Mouse (Mus musculus) hindbrain, embryonic 13.5 days (tissue): Measurements from ENCODE around the gene Iqck. TPM values are rescaled to one million over a fixed set of nuclear protein-coding genes. Genes with fewer than 3 reads are reported as not detected.

ENCODE experiments used
- ATAC-seq: fragments of 200-750 bp; cut with Nextera tagmentation; 2 replicates; pipeline ENCODE4 v1.8.0; 2017; ENCODE audit warnings: moderate TSS enrichment; ENCODE audit not compliant: low FRiP score
- H3K27ac ChIP-seq: fragments of 300-500 bp; sonication (generic); 2 replicates; pipeline ENCODE4 v1.5.1; 2015; ENCODE audit warnings: inconsistent platforms, mild to moderate bottlenecking, moderate library complexity
- H3K27me3 ChIP-seq: fragments of 300-500 bp; sonication (generic); 2 replicates; pipeline ENCODE4 v1.6.1; 2015; ENCODE audit warnings: mild to moderate bottlenecking, inconsistent platforms
- H3K36me3 ChIP-seq: fragments of 300-500 bp; sonication (generic); 2 replicates; pipeline ENCODE4 v1.6.1; 2015; ENCODE audit warnings: mild to moderate bottlenecking, inconsistent platforms
- H3K4me1 ChIP-seq: fragments of 300-500 bp; sonication (generic); replicated peaks from 2 replicates; pipeline ENCODE4 v1.6.1; 2015; ENCODE audit warnings: inconsistent platforms
- H3K4me2 ChIP-seq: fragments of 300-500 bp; sonication (generic); 2 replicates; pipeline ENCODE4 v1.6.1; 2015; ENCODE audit warnings: inconsistent platforms, mild to moderate bottlenecking, moderate library complexity
- H3K4me3 ChIP-seq: fragments of 300-500 bp; sonication (generic); 2 replicates; pipeline ENCODE4 v1.5.1; 2015; ENCODE audit warnings: mild to moderate bottlenecking, inconsistent platforms
- H3K9ac ChIP-seq: fragments of 300-500 bp; sonication (generic); 2 replicates; pipeline ENCODE4 v1.6.1; 2015; ENCODE audit warnings: mild to moderate bottlenecking, inconsistent platforms
- H3K9me3 ChIP-seq: fragments of 300-500 bp; sonication (generic); 2 replicates; pipeline ENCODE4 v1.6.1; 2016; ENCODE audit warnings: inconsistent platforms
- WGBS: fragments of 180-500 bp; shearing (Covaris S2); methylation state at CpG from one replicate; pipeline ENCODE4 v1.1.7; 2015; 5-methylcytosine and 5-hydroxymethylcytosine counted together
- polyA plus RNA-seq: library from polyadenylated mRNA; unstranded; fragments of >200 nt; fragmentation: Nextera tagmentation; extraction: Ambion mirVana; gene quantifications from 2 replicates; pipeline ENCODE4 v1.2.1, GENCODE M21; 2015

Iqck gene
- polyA plus RNA-seq, 1 experiment from 2014 or later: 3.7 TPM

GRCm38 (mm10) chr7:118943170-118943569, 87.6 kb downstream of the Iqck start:
- no peaks in the 10 kb centered on the region for H3K36me3 ChIP-seq
- no peak overlapping the region for H3K27ac ChIP-seq
- ATAC-seq: no peak
- no peak overlapping the region for H3K4me3 ChIP-seq
- peaks cover 4% of the 10 kb centered on the region; the same call in 1 of the 2 replicates for H3K4me1 ChIP-seq
- WGBS: 43% methylated on average over 7 of the region's 7 CpGs
- no peak overlapping the region for H3K9ac ChIP-seq
- no peaks in the 10 kb centered on the region for H3K27me3 ChIP-seq
- H3K4me2 ChIP-seq: no peak overlapping the region
- no peaks in the 10 kb centered on the region for H3K9me3 ChIP-seq

- Histone ChIP-seq H3K4me1 (peaks cover 4% of the 10 kb centered on the region; the same call in 1 of the 2 replicates), H3K4me2 (no peak overlapping the region), H3K9ac (no peak overlapping the region), H3K9me3 (no peaks in the 10 kb centered on the region), H3K36me3 (no peaks in the 10 kb centered on the region), H3K27ac (no peak overlapping the region), H3K4me3 (no peak overlapping the region), H3K27me3 (no peaks in the 10 kb centered on the region)
- no peak for ATAC-seq
- 31% methylated on average over 2 of the region's 2 CpGs for WGBS
These were observed 89.3 kb downstream of the Iqck start for GRCm38 (mm10) chr7:118944884-118945283.

- ATAC-seq: no peak
- H3K27ac ChIP-seq: no peak overlapping the region
- no peak overlapping the region for H3K9ac ChIP-seq
- no peak overlapping the region for H3K4me3 ChIP-seq
- 52% methylated on average over 3 of the region's 3 CpGs for WGBS
- H3K36me3 ChIP-seq: no peaks in the 10 kb centered on the region
- H3K4me1 ChIP-seq: peaks cover 4% of the 10 kb centered on the region; the same call in 1 of the 2 replicates
- H3K27me3 ChIP-seq: no peaks in the 10 kb centered on the region
- H3K4me2 ChIP-seq: no peak overlapping the region
- H3K9me3 ChIP-seq: no peaks in the 10 kb centered on the region
These were observed 91.7 kb downstream of the Iqck start for GRCm38 (mm10) chr7:118947241-118947640.

- H3K9ac ChIP-seq: no peak overlapping the region
- H3K9me3 ChIP-seq: no peaks in the 10 kb centered on the region
- no peak overlapping the region for H3K27ac ChIP-seq
- no peak for ATAC-seq
- H3K27me3 ChIP-seq: no peaks in the 10 kb centered on the region
- H3K4me2 ChIP-seq: no peak overlapping the region
- H3K4me3 ChIP-seq: no peak overlapping the region
- no peaks in the 10 kb centered on the region for H3K36me3 ChIP-seq
- 54% methylated on average over 2 of the region's 2 CpGs for WGBS
- no peaks in the 10 kb centered on the region; the same call in 1 of the 2 replicates for H3K4me1 ChIP-seq
These were observed 93.2 kb downstream of the Iqck start for GRCm38 (mm10) chr7:118948677-118949282.

GRCm38 (mm10) chr7:118949749-118950148, 94.2 kb downstream of the Iqck start:
- Histone ChIP-seq H3K27me3 (no peaks in the 10 kb centered on the region), H3K9me3 (no peaks in the 10 kb centered on the region), H3K4me1 (no peaks in the 10 kb centered on the region; the same call in 1 of the 2 replicates), H3K27ac (no peak overlapping the region), H3K9ac (no peak overlapping the region), H3K4me2 (no peak overlapping the region), H3K36me3 (no peaks in the 10 kb centered on the region), H3K4me3 (no peak overlapping the region)
- WGBS: 62% methylated on average over 7 of the region's 7 CpGs
- no peak for ATAC-seq

GRCm38 (mm10) chr7:118953626-118954282, 98.2 kb downstream of the Iqck start:
- no peak overlapping the region for H3K9ac ChIP-seq
- 63% methylated on average over 11 of the region's 11 CpGs for WGBS
- ATAC-seq: no peak

GRCm38 (mm10) chr7:118954968-118955367, 99.4 kb downstream of the Iqck start:
- Histone ChIP-seq H3K4me2 (no peak overlapping the region), H3K9me3 (no peaks in the 10 kb centered on the region), H3K27me3 (no peaks in the 10 kb centered on the region), H3K4me1 (no peaks in the 10 kb centered on the region; the same call in 1 of the 2 replicates), H3K36me3 (no peaks in the 10 kb centered on the region), H3K9ac (no peak overlapping the region), H3K4me3 (no peak overlapping the region), H3K27ac (no peak overlapping the region)
- 83% methylated on average over 1 of the region's 1 CpGs for WGBS
- ATAC-seq: no peak

More at GRCm38 (mm10) chr7:118953626-118954282, 98.2 kb downstream of the Iqck start:
- Histone ChIP-seq H3K4me1 (no peaks in the 10 kb centered on the region; the same call in 1 of the 2 replicates), H3K27me3 (no peaks in the 10 kb centered on the region), H3K36me3 (no peaks in the 10 kb centered on the region), H3K27ac (no peak overlapping the region), H3K9me3 (no peaks in the 10 kb centered on the region), H3K4me2 (no peak overlapping the region), H3K4me3 (no peak overlapping the region)

- ATAC-seq: no peak
- no peak overlapping the region for H3K4me2 ChIP-seq
- H3K4me3 ChIP-seq: no peak overlapping the region
- H3K27me3 ChIP-seq: no peaks in the 10 kb centered on the region
- no peaks in the 10 kb centered on the region for H3K9me3 ChIP-seq
- 86% methylated on average over 4 of the region's 4 CpGs for WGBS
- H3K27ac ChIP-seq: no peak overlapping the region
- no peaks in the 10 kb centered on the region for H3K4me1 ChIP-seq
- H3K36me3 ChIP-seq: no peaks in the 10 kb centered on the region
- no peak overlapping the region for H3K9ac ChIP-seq
These were observed 101.2 kb downstream of the Iqck start for GRCm38 (mm10) chr7:118956616-118957246.

GRCm38 (mm10) chr7:118959209-118959608, 103.7 kb downstream of the Iqck start:
- WGBS: 78% methylated on average over 7 of the region's 7 CpGs

GRCm38 (mm10) chr7:118964777-118965176, 109.2 kb downstream of the Iqck start:
- Histone ChIP-seq H3K9ac (no peak overlapping the region), H3K27me3 (no peaks in the 10 kb centered on the region), H3K9me3 (no peaks in the 10 kb centered on the region), H3K27ac (no peak overlapping the region), H3K4me3 (no peak overlapping the region), H3K4me1 (peaks cover 5% of the 10 kb centered on the region), H3K36me3 (no peaks in the 10 kb centered on the region), H3K4me2 (no peak overlapping the region)
- 11% methylated on average over 2 of the region's 3 CpGs for WGBS
- no peak for ATAC-seq

More at GRCm38 (mm10) chr7:118959209-118959608, 103.7 kb downstream of the Iqck start:
- no peak overlapping the region for H3K9ac ChIP-seq
- no peaks in the 10 kb centered on the region for H3K4me1 ChIP-seq
- no peaks in the 10 kb centered on the region for H3K36me3 ChIP-seq
- H3K9me3 ChIP-seq: no peaks in the 10 kb centered on the region
- H3K4me2 ChIP-seq: no peak overlapping the region
- H3K27me3 ChIP-seq: no peaks in the 10 kb centered on the region
- no peak overlapping the region for H3K4me3 ChIP-seq
- no peak for ATAC-seq
- H3K27ac ChIP-seq: no peak overlapping the region

- Histone ChIP-seq H3K4me1 (peaks cover 5% of the 10 kb centered on the region), H3K9ac (no peak overlapping the region), H3K4me2 (no peak overlapping the region), H3K9me3 (no peaks in the 10 kb centered on the region), H3K36me3 (no peaks in the 10 kb centered on the region), H3K4me3 (no peak overlapping the region), H3K27me3 (no peaks in the 10 kb centered on the region), H3K27ac (no peak overlapping the region)
- 33% methylated on average over 7 of the region's 7 CpGs for WGBS
- no peak for ATAC-seq
These were observed 109.6 kb downstream of the Iqck start for GRCm38 (mm10) chr7:118965198-118965597.

GRCm38 (mm10) chr7:118968870-118969269, 113.3 kb downstream of the Iqck start:
- H3K36me3 ChIP-seq: peaks cover 6% of the 10 kb centered on the region
- peaks cover 25% of the 10 kb centered on the region for H3K4me1 ChIP-seq
- no peaks in the 10 kb centered on the region for H3K9me3 ChIP-seq
- H3K9ac ChIP-seq: no peak overlapping the region
- WGBS: 91% methylated on average over 3 of the region's 3 CpGs
- H3K27me3 ChIP-seq: no peaks in the 10 kb centered on the region
- no peak overlapping the region for H3K4me2 ChIP-seq
- H3K4me3 ChIP-seq: no peak overlapping the region
- ATAC-seq: no peak
- no peak overlapping the region for H3K27ac ChIP-seq
